ENCODE assay signal across 8 mouse cellular contexts in genomic region chr1:133609771-133610502, GRCm38 (mm10). TPM values are rescaled to one million over a fixed set of nuclear protein-coding genes. Genes with fewer than 3 reads are reported as not detected.
DNase-seq lines count a peak whose midpoint lies in the region; ATAC-seq and TF ChIP-seq lines count a peak whose summit lies in the region.

Snrpe (minus strand) TSS chr1:133610291.

- no peaks in the 10 kb centered on the region for H3K9me3 ChIP-seq in forebrain, embryonic 10.5 days
- H3K9me3 ChIP-seq in heart, embryonic 15.5 days (replicated peaks) = no peaks in the 10 kb centered on the region
- H3K9me3 ChIP-seq in liver, embryonic 14.5 days (ENCODE audit: control insufficient read depth, low read length) = no peaks in the 10 kb centered on the region
- H3K9me3 ChIP-seq in neural tube, embryonic 11.5 days (ENCODE audit: control insufficient read depth, low read length) = no peaks in the 10 kb centered on the region
- no peaks in the 10 kb centered on the region for H3K9me3 ChIP-seq in stomach, postnatal 0 days (ENCODE audit: control insufficient read depth, low read length)

- H3K27ac ChIP-seq in forebrain, embryonic 10.5 days = peak within 1 kb of the TSS; percentile 99
- peak within 1 kb of the TSS; percentile 88 for H3K27ac ChIP-seq in heart, embryonic 15.5 days
- H3K27ac ChIP-seq in liver, embryonic 14.5 days = peak within 1 kb of the TSS; percentile 18
- peak within 1 kb of the TSS; percentile 92 for H3K27ac ChIP-seq in neural tube, embryonic 11.5 days (ENCODE audit: low read depth, low read length)
- H3K27ac ChIP-seq in stomach, postnatal 0 days (replicated peaks) = peak within 1 kb of the TSS; percentile 93

- peaks cover 49% of the 10 kb centered on the region for H3K36me3 ChIP-seq in forebrain, embryonic 10.5 days (replicated peaks)
- peaks cover 46% of the 10 kb centered on the region for H3K36me3 ChIP-seq in heart, embryonic 15.5 days
- H3K36me3 ChIP-seq in liver, embryonic 14.5 days (replicated peaks; ENCODE audit: control insufficient read depth, insufficient read depth, low read depth) = peaks cover 33% of the 10 kb centered on the region
- peaks cover 13% of the 10 kb centered on the region for H3K36me3 ChIP-seq in neural tube, embryonic 11.5 days (ENCODE audit: control insufficient read depth, insufficient read depth, low read length)
- 0 out of 2 replicates have a peak, but pooled peaks cover 12% of the 10 kb centered on the region for H3K36me3 ChIP-seq in stomach, postnatal 0 days (ENCODE audit: control insufficient read depth, insufficient read depth, low read length)

- H3K4me2 ChIP-seq in heart, embryonic 15.5 days = peak within 1 kb of the TSS; percentile 69
- H3K4me2 ChIP-seq in liver, embryonic 14.5 days (ENCODE audit: low read depth) = peak within 1 kb of the TSS; percentile 91
- H3K4me2 ChIP-seq in neural tube, embryonic 11.5 days (ENCODE audit: low read depth) = peak within 1 kb of the TSS; percentile 79
- peak within 1 kb of the TSS; percentile 59 for H3K4me2 ChIP-seq in stomach, postnatal 0 days (replicated peaks; ENCODE audit: low read depth)

- H3K4me1 ChIP-seq in forebrain, embryonic 10.5 days = peaks cover 20% of the 10 kb centered on the region
- H3K4me1 ChIP-seq in heart, embryonic 15.5 days (replicated peaks) = peaks cover 11% of the 10 kb centered on the region
- peaks cover 0 to 7% of the 10 kb centered on the region in 2 experiments; a peak in 2 of 4 replicates for H3K4me1 ChIP-seq in liver, embryonic 14.5 days (replicated peaks; ENCODE audit: control insufficient read depth in 2 of 2, insufficient read depth in 2 of 2, low read length in 1 of 2)
- peaks cover 6% of the 10 kb centered on the region; the same call in 1 of the 2 replicates for H3K4me1 ChIP-seq in neural tube, embryonic 11.5 days (ENCODE audit: control insufficient read depth, insufficient read depth, low read length)
- H3K4me1 ChIP-seq in stomach, postnatal 0 days (replicated peaks; ENCODE audit: control insufficient read depth, insufficient read depth) = no peaks in the 10 kb centered on the region

- H3K4me3 ChIP-seq in forebrain, embryonic 10.5 days = peak within 1 kb of the TSS; percentile 97
- H3K4me3 ChIP-seq in heart, embryonic 15.5 days = peak within 1 kb of the TSS; percentile 82
- peak within 1 kb of the TSS; percentile 76 to 79 for H3K4me3 ChIP-seq in liver, embryonic 14.5 days (ENCODE audit: insufficient read depth in 1 of 2, low read depth in 2 of 2, low read length in 2 of 2)
- H3K4me3 ChIP-seq in neural tube, embryonic 11.5 days (ENCODE audit: low read depth, low read length) = peak within 1 kb of the TSS; percentile 86
- peak within 1 kb of the TSS; percentile 87 for H3K4me3 ChIP-seq in stomach, postnatal 0 days (ENCODE audit: low read depth, low read length)

- 0 out of 2 replicates have a peak, but pooled peaks have one; percentile 4 for TF ChIP-seq EP300 in liver, embryonic 14.5 days (IDR thresholded peaks at IDR 0.05; ENCODE audit: low read depth)
- TF ChIP-seq EP300 in stomach, postnatal 0 days (optimal IDR thresholded peaks at IDR 0.05) = peak; percentile 56

- no peaks in the 10 kb centered on the region for H3K27me3 ChIP-seq in forebrain, embryonic 10.5 days (ENCODE audit: poor library complexity, severe bottlenecking)
- H3K27me3 ChIP-seq in heart, embryonic 15.5 days = no peaks in the 10 kb centered on the region
- H3K27me3 ChIP-seq in liver, embryonic 14.5 days (ENCODE audit: control insufficient read depth, insufficient read depth, low read length) = no peaks in the 10 kb centered on the region
- H3K27me3 ChIP-seq in neural tube, embryonic 11.5 days (ENCODE audit: control insufficient read depth, insufficient read depth, low read length) = no peaks in the 10 kb centered on the region
- H3K27me3 ChIP-seq in stomach, postnatal 0 days (ENCODE audit: control insufficient read depth, insufficient read depth, low read length) = no peaks in the 10 kb centered on the region

- ATAC-seq in heart, embryonic 15.5 days (replicated peaks; ENCODE audit: insufficient number of reproducible peaks, insufficient read depth, low FRiP score, low read depth) = peak; percentile 98
- ATAC-seq in liver, embryonic 14.5 days (ENCODE audit: insufficient read depth) = peak; percentile 98
- ATAC-seq in neural tube, embryonic 11.5 days (ENCODE audit: insufficient read depth, low FRiP score, low TSS enrichment) = peak; percentile 96
- peak; percentile 98 for ATAC-seq in stomach, postnatal 0 days (ENCODE audit: low FRiP score, low TSS enrichment)

- peak within 1 kb of the TSS; percentile 80 for H3K9ac ChIP-seq in heart, embryonic 15.5 days
- H3K9ac ChIP-seq in liver, embryonic 14.5 days (replicated peaks) = peak within 1 kb of the TSS; percentile 82
- H3K9ac ChIP-seq in neural tube, embryonic 11.5 days (ENCODE audit: low read length) = peak within 1 kb of the TSS; percentile 99
- H3K9ac ChIP-seq in stomach, postnatal 0 days (ENCODE audit: low read length) = peak within 1 kb of the TSS; percentile 93

- DNase-seq in CD8-positive naive resting alpha-beta T cell, adult 2 months (ENCODE audit: low read depth in 2 of 2, low spot score in 2 of 2) = peak; percentile 96 to 97
- peak; percentile 98 for DNase-seq in c-Kit-positive CD71-negative TER-119-negative erythroid progenitor cells, embryonic 14.5 days (ENCODE audit: low read depth)
- DNase-seq in forebrain, embryonic 10.5 days (ENCODE audit: extremely low spot score, low spot score) = peak; percentile 99
- DNase-seq in kidney, postnatal 25 days = peak; percentile 97 to 98
- peak; percentile 98 for DNase-seq in liver, embryonic 14.5 days (ENCODE audit: low read depth in 3 of 3, low spot score in 3 of 3)
- peak; percentile 97 for DNase-seq in neural tube, embryonic 11.5 days (ENCODE audit: low spot score)
- peak; percentile 99 for DNase-seq in stomach, postnatal 0 days (ENCODE audit: low spot score)

- WGBS in forebrain, embryonic 10.5 days = under 1% methylated on average over 73 of the region's 73 CpGs
- WGBS in heart, embryonic 15.5 days = under 1% methylated on average over 73 of the region's 73 CpGs
- under 1% methylated on average over 73 of the region's 73 CpGs for WGBS in liver, embryonic 14.5 days (ENCODE audit: insufficient replicate concordance)
- WGBS in neural tube, embryonic 11.5 days = under 1% methylated on average over 73 of the region's 73 CpGs
- WGBS in stomach, postnatal 0 days = under 1% methylated on average over 69 of the region's 73 CpGs

- TF ChIP-seq CTCF in liver, embryonic 14.5 days (IDR thresholded peaks at IDR 0.05; ENCODE audit: low read depth) = peak; percentile 99
- peak; percentile 98 for TF ChIP-seq CTCF in stomach, postnatal 0 days (IDR thresholded peaks at IDR 0.05; ENCODE audit: low read depth)

RNA-seq across cellular contexts. Expression of gene Snrpe, which starts in this region (rescaled TPM):
- polyA plus RNA-seq in forebrain, embryonic 10.5 days (2016; fragmentation: Nextera tagmentation; extraction: Ambion mirVana) = 948 and 960 TPM in 2 replicates
- polyA plus RNA-seq in heart, embryonic 15.5 days (2015; fragmentation: Nextera tagmentation; extraction: Ambion mirVana) = 352 and 384 TPM in 2 replicates
- 175 and 241 TPM in 2 replicates for polyA plus RNA-seq in liver, embryonic 14.5 days (2012; rRNA removed)
- polyA plus RNA-seq in liver, embryonic 14.5 days (2014; fragmentation: Nextera tagmentation; extraction: Ambion mirVana) = 488 and 500 TPM in 2 replicates
- 788 and 794 TPM in 2 replicates for polyA plus RNA-seq in neural tube, embryonic 11.5 days (2014; fragmentation: Nextera tagmentation; extraction: Ambion mirVana)
- 348 and 359 TPM in 2 replicates for polyA plus RNA-seq in stomach, postnatal 0 days (2015; fragmentation: Nextera tagmentation; extraction: Ambion mirVana)

Comparison
In these comparisons a context has a peak if more than half of its experiments do, and no peak if none do; other contexts are left out.
1. Peak in every context shown above with its lines: DNase-seq, ATAC-seq, H3K4me3 ChIP-seq and H3K27ac ChIP-seq.
2. H3K27ac ChIP-seq: peak in every context shown above with its lines; median percentile 99 in forebrain, embryonic 10.5 days; 93 in stomach, postnatal 0 days; 92 in neural tube, embryonic 11.5 days; 88 in heart, embryonic 15.5 days; 18 in liver, embryonic 14.5 days.